In genomic region chr11:105369526-105370386, GRCm38 (mm10) we compare ENCODE assay signal across 6 mouse cellular contexts.
"Had no signal": no experiment of that assay in that cellular context is flagged by ENCODE, and none has a peak within 500 bp of the region (broad histone marks: within the 10 kb centered on the region; RNA-seq: fewer than 3 reads in every experiment).

No protein-coding gene starts in this region.

- DNase-seq: left cerebral cortex, postnatal 4 days; lung, adult 18-20 months; right cerebral cortex, postnatal 14 days; thymus, postnatal 36 days had no signal

- ATAC-seq: intestine, embryonic 16.5 days; midbrain, embryonic 16.5 days had no signal
